Mouse (Mus musculus): Measurements from ENCODE around the gene Psmb3.

DNA sequence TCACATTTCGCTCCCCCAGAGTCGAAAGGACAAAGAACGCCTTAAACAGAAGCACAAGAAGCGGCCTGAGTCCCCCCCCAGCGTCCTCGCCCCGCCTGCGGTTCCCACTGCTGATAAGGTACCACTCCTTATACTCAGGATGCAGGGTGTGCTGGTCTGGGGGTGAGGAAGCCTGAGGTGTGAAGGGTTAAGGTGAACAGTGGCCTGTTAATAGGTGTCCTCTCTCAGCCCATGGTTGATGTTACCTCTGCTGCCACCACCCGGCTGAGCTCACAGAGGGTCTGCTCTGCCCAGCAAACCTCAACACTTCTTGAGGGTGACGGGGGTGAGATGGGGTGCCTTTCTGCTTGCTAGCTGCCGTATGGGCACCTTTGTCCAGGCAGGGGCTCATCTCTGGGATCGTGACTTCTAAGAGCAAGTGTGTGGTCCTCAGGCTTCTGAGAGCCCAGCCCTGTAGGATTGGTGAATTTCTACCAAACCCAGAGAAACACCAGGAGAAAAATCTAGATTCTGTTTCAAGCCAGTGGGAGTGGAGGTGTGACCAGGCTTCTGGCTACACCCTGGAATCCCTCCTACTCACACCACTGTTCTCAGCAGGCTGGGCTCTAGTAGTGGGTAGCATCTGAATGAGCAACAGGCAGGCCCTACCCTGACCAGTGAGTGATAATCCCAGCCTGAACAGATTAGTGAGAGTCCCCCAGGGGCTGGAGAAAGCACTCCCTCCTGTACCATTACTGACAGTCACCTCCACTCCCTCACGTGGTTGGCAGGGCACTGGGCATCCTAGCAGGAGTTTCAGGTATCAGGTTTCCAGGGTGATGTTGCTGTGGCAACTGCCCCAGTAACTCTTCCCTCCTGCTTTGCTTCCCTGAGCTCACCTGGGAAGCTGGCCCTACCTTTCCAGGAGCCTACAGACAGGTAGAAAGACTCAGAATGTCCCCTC, 32.7 kb upstream of the Psmb3 start:
- no peak for TF ChIP-seq POLR2A (IDR thresholded peaks at IDR 0.05; ENCODE audit: insufficient read depth, low read length)
- peak; percentile 35 for TF ChIP-seq CTCF (IDR thresholded peaks at IDR 0.05; ENCODE audit: low read depth, low read length)

Data from ES-Bruce4 (cell line).